Mouse (Mus musculus) regulatory T cell (primary cell): ENCODE measurements around the gene Hist1h2bm.

Experiments
- in situ Hi-C: fragments of 300-600 bp; cut with MboI, MseI; formaldehyde crosslinking; loops from one replicate; pipeline ENCODE4 v1.15.1; 2025; ENCODE audit warnings: high pct_unique_total_duplicates

Gene Hist1h2bm

DNA sequence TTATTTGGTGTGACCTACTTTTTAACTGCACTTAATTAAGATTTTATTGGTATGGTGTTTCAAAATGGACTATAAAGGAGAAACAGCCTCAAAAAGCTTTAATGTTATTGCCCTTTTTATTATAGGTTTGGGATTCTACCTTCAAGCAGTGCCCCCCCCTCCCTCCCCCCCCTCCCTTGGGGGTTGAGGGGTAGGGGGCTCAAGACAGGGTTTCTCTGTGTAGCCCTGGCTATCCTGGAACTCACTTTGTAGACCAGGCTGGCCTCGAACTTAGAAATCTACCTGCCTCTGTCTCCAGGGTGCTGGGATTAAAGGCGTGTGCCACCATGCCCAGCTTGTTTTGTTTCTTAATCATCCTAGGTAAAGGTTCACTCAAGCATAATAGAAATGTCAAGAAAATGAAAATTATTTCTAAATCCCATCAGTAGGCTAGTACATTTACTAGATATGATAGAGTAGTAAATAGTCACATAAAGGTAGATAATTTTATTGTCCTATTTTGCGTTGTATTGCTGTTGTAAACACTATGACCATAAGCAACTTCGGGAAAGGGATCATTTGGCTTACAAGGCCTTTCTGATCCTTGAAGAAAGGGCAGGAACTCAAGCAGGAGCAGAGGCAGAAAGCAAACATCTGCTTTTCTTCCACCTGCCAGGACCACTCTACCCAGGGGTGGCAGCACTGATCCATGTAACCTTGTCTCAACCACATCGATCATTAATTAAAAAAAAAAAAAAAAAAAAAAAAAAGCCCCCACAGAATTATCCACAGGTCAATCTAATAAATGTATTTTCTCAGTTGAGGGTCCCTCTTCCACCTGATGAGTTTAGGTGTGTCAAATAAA is 1.4 kb downstream of the Hist1h2bm start:
- in situ Hi-C loops, result loop anchor here (5.0 kb wide), 2 partner anchors 314 to 1849 kb away; partner anchors contain the start of genes Hist1h2ad, Hist1h2ae, Hist1h2ah and Hist1h2bf

DNA sequence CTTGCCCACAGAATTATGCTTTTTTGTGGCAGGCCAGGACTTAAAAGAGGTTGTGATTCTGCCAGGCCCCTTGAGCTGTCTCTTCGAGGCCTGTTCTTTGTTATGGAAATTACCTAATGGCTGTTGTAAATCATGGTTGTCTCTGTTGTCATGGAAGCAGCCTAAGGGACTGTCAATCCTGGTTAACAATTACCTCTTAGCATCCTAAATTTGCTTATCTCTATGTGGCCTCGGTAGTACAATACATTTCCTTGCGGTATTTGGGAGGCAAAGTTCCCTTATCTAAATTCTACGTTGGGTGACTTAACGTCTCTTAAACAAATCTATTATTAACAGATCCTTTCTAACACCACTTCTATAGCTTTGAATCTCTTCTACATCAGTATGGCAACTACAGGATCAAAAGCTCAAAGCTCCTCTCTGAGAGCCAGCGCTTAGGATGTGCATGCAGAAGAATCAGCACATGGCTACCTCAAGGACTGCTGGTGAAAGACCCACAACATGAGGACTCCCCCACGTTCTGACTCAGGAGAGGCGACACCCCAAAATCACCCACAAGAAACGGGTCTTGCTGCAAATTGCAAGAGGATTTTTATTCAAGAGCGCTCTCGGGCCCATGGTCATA is 6.2 kb downstream of the Hist1h2bm start:
- in situ Hi-C loops, result no loop called here

DNA sequence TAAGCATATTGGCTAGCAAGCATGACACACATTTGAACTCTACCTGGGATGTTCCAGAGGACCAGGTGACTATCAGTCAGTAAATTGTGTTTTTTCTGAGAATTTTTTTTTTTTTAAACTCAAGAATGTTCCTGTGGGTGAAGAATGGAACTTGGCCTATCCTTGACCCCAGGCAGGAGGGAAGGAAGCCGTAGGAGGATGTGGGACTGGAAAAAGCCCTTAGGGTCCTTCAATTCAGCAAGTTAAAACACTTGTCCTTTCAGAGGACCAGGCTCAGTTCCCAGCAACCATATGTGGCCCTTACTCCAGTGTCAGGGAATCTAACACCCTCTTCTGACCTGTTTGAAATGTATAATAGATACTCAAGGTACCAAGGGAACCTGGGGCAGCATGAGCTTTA is 7.7 kb downstream of the Hist1h2bm start:
- in situ Hi-C loops, result no loop called here

DNA sequence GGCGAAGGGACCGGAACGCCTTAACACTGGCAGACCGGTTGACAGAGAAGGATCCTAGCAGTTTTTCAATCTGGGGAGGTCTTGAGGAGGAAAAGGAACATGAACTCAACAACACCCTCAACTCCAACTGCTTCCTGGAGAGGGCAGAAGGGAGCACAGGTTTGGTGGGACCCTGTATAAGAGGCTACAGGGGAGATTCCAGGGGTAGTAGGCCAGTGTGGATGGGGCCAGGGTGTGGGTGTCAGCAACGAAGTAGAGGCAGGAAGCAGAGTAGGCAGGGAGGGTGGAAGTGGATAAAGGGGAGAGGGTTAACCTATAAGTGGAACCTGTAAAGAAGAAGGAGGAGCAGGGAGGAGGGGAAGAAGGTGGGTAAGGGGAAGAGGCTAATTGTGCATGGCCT is 11.6 kb downstream of the Hist1h2bm start:
- in situ Hi-C loops, result no loop called here

DNA sequence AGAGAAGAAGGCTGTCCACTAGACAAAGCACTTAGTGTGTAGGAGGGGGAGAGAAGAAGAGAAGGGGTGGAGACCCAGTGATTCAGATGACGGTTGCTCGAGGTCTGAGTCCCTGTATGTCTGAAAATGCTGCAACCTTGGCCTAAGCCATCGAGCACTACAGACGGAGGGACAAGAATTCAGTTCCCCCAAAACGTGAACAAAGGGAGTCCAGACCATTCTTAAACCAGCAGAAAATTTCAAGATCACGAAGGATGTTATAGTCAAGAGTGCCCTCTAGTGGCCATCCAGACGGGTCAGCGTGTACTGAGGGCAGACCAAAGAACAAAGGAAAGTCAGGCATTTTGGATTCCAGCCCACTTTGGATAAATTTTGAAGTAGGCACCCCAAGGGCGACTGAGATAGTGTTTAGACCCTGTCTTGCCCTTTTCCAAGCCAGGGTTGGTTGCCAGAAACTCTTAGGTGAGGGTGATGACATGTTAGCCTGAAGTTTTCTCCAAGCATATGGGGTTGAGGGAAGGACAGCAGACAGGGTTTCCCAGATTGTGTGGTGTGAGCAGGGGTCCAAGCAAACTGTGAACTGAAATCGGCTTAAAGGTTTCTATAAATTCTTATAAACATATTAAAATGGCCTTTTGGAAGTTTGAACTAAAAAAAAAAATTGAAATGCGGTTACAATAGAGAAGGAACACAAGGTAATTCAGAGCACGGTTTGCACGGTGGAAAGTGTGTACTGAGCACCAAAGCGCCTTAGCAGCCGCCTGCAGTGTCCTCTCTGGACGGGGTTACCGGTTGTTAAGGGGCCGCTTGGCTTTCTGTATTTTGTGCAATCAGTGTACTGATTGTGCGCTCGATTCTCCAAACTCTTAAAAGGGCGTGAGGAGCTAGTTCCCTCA is 12.4 kb downstream of the Hist1h2bm start:
- in situ Hi-C loops, result no loop called here

DNA sequence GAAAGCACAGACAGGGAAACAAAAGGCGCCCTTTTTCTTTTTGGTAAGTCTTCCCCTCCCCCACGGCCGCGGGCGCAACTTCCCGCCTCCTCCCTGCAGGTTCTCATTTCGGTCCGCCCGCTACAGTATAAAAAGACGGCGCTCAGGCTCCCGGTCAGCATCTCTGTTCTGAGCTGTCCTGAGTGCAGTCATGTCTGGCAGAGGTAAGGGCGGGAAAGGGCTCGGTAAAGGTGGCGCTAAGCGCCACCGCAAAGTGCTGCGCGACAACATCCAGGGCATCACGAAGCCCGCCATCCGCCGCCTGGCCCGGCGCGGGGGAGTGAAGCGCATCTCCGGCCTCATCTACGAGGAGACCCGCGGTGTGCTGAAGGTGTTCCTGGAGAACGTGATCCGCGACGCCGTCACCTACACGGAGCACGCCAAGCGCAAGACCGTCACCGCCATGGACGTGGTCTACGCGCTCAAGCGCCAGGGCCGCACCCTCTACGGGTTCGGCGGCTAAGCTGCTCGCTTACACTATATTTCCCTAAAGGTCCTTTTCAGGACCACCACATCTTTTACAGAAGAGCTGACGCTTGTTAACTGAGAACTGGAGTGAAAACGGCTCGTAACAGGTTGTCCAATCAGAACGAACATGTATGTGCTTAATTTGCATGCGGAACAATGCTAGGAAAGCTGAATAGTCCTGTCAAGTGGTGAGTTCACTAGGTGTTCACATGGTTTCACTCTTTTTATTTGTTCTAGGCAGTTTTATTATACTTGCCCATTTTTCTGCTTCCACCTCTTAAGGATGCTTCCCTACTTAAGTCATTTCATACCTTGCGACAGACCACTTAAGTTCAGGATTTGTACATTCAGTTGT is 13.3 kb downstream of the Hist1h2bm start, which contains the start of gene Hist1h4j:
Gene Hist1h4j (plus strand): TSS at position 159 of the 862 bp plus-strand sequence.
- in situ Hi-C loops, result loop anchor here (5.0 kb wide), 1 partner anchor 57 kb away; no protein-coding TSS in a partner anchor

DNA sequence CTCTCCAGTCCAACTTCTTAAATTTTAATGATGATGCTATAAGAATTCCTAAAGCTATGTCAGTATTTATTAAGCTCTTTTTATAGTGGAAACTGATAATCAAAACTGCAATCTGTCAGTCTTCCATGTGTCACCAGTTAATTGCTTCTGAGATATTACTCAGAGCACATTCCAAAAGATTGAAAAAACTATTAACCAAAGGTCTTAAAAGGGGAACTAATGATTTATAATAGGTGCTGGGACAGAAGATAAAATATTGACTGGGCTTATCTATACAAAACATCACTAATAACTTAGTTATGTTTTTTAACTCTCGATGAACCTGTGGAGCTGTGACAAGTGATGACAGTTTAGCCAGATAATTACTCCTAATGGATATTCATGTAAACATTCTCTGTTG is 23.2 kb downstream of the Hist1h2bm start:
- in situ Hi-C loops, result no loop called here

DNA sequence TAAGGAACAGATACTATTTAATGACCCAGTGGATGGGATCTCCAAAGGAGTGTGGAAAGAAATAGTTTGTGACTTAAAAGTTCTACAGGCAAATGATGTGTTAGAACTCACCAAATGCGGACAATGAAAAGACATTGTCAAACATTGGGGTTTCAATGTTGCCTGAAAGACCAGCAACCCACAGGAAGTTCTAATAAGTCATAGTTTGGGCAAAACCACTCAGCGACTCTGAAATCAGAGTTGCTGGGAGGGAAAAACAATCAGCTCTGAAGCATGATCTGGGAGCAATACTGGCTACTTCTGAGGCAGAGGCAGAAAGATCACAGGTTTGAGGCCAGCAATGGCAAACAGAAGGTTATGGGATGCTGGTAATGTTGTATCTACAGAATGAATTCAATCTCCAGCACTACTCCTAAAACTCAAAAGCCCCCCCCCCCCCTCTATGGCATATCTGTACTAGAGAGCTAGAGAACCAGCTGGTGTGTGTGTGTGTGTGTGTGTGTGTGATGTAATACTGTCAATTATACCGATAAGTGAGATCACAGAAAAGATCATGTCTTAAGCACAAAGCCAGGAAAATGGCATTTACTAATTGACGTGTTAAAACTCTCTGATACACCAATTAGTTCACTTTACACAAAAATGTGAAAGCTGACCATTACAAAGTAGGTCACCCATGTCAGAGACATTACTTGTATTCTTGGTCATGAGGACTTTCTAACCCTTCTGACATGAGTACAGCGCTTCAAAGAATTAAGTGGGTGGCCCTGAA is 27.7 kb downstream of the Hist1h2bm start:
- in situ Hi-C loops, result loop anchor here (5.0 kb wide), 1 partner anchor 32 kb away; the partner anchor contains the start of genes Hist1h2ai, Hist1h2bl and Hist1h3h

DNA sequence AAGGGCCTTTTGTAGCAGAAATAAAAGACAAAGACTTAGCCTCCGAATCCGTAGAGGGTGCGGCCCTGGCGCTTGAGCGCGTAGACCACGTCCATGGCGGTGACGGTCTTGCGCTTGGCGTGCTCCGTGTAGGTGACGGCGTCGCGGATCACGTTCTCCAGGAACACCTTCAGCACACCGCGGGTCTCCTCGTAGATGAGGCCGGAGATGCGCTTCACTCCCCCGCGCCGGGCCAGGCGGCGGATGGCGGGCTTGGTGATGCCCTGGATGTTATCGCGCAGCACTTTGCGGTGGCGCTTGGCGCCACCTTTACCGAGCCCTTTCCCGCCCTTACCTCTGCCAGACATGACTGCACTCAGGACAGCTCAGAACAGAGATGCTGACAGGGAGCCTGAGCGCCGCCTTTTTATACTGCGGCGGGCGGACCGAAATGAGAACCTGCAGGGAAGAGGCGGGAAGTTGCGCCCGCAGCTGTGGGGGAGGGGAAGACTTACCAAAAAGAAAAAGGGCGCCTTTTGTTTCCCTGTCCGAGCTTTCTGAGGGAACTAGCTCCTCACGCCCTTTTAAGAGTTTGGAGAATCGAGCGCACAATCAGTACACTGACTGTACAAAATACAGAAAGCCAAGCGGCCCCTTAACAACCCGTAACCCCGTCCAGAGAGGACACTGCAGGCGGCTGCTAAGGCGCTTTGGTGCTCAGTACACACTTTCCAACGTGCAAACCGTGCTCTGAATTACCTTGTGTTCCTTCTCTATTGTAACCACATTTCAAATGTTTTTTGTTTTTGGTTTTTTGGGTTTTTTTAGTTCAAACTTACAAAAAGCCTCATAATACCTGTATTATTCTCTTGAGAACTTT is 28.5 kb downstream of the Hist1h2bm start, which contains the start of gene Hist1h4k:
Gene Hist1h4k (minus strand): TSS at position 347 of the 859 bp plus-strand sequence.
- in situ Hi-C loops, result loop anchor here (5.0 kb wide), 1 partner anchor 33 kb away; the partner anchor contains the start of genes Hist1h2ai, Hist1h2bl and Hist1h3h

DNA sequence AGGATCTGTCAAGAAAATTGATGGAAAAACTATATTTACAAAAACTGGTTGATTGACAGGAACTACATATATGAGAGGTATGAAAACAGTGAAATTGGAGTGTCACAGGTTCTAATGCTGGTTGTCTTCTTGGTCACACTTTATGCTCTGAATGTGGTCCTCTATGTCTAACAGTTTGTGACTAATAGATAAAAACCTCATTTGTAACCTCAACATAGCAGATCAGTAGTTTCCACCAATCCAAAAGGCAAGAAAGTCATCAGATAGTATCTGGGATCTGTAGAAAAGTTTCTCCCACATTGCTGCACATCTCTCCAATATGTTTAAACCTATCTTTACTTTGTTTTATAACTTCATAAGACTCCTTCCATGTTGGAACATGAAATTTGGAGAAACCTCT is 29.6 kb downstream of the Hist1h2bm start:
- in situ Hi-C loops, result loop anchor here (5.0 kb wide), 1 partner anchor 34 kb away; the partner anchor contains the start of genes Hist1h2ai, Hist1h2bl and Hist1h3h

DNA sequence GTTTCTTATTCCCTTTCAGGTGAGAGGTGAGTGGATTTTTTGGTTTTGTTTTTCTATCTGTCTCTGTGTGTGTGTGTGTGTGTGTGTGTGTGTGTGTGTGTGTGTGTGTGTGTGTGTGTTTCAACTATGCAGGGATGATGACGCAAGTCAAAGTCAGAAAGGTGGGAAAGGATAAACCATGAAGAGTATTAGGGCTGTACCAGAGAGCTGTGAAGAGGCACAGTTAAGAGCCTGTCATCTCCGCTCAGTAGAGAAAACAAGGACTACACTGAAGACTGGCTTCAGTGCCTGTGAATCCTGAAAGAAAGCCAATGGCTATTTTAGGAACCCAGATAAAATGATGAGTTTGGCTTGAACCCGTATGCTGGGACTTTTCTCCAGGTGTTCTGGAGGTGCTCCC is 30.0 kb downstream of the Hist1h2bm start:
- in situ Hi-C loops, result loop anchor here (5.0 kb wide), 1 partner anchor 35 kb away; the partner anchor contains the start of genes Hist1h2ai, Hist1h2bl and Hist1h3h

DNA sequence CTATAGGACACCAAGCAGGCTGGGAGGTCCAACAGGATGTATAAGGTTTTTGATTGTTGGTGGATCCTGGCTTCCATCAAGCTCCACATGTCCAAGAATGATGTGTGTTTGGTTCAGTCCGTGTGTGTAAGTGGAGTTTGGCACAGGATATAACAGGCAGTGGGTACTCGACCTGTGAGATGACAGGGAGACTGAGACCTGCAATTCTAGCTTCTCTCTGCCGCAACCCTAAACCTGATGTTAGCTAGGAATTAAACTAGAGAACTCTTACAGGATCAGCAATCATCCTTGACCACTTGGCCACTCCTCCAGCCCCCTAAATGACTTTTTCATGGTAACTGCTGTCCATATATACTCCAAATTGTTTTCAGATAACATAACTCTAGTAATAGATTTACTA is 30.5 kb downstream of the Hist1h2bm start:
- in situ Hi-C loops, result loop anchor here (5.0 kb wide), 1 partner anchor 35 kb away; the partner anchor contains the start of genes Hist1h2ai, Hist1h2bl and Hist1h3h

DNA sequence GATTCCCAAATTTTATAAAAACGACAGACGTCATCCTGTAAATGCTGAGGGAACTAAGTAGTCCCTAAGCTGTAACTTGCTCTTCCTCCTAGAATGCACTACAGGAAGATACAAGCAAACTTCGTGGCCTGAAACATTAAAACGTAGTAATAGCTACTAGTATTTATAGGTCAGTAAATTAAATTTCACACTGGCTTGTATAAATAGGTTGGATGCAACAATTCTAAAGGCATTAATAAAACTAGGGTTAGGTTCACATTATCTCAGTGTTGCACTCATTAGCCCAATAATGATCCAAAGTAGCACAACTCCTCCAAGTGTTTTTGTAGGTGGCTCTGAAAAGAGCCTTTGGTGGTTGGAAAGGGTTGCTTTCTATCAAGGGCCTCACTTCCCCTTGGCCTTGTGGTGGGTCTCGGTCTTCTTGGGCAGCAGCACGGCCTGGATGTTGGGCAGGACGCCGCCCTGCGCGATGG is 31.2 kb downstream of the Hist1h2bm start:
- in situ Hi-C loops, result loop anchor here (5.0 kb wide), 1 partner anchor 36 kb away; the partner anchor contains the start of genes Hist1h2ai, Hist1h2bl and Hist1h3h

DNA sequence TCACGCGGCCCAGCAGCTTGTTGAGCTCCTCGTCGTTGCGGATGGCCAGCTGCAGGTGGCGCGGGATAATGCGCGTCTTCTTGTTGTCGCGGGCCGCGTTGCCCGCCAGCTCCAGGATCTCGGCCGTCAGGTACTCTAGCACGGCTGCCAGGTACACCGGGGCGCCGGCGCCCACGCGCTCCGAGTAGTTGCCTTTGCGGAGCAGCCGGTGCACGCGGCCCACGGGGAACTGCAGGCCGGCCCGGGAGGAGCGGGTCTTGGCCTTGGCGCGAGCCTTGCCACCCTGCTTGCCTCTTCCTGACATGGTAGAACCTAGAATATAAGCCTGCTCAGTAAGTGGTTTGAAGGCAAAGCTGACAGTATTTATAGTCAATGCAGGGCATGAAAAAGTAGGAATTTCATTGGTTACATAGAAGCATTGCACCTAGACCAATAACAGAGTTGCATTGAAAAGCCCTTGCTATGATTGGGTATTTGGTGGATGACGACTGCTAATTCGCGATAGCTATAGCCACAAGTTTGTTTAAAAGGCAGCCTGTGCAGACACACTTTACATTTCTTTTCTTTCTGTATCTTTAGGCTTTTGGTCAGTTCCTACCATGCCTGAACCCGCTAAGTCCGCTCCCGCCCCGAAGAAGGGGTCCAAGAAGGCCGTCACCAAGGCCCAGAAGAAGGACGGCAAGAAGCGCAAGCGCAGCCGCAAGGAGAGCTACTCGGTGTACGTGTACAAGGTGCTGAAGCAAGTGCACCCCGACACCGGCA is 31.9 kb downstream of the Hist1h2bm start, which contains the start of the genes Hist1h2ak and Hist1h2bn:
Gene Hist1h2ak (minus strand): TSS at position 304 of the 762 bp plus-strand sequence.
Gene Hist1h2bn (plus strand): TSS at position 600 of the 762 bp plus-strand sequence.
- in situ Hi-C loops, result loop anchor here (5.0 kb wide), 1 partner anchor 36 kb away; the partner anchor contains the start of genes Hist1h2ai, Hist1h2bl and Hist1h3h

DNA sequence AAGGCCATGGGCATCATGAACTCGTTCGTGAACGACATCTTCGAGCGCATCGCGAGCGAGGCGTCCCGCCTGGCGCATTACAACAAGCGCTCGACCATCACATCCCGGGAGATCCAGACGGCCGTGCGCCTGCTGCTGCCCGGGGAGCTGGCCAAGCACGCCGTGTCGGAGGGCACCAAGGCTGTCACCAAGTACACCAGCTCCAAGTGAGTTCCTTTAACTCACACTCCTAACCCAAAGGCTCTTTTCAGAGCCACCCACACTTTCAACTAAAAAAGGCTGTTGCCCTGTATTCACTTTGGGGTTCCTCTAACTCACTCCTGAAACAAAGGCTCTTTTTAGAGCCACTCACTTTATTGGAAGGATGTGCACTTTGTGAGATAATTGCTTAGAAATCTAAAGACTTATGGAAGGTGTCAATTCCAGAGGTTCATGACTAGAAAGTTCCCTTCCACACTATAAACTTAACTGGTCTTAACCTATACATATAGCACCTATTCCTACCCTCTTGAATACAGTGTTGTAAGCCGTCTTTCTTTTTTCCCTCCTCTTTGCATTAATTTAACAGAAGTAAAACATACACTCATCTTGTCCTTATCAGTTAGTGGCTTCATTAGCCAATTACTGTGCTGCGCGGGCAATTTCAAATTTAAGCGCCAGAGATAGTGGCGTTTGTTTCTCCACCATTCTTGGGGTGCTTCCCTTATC is 32.6 kb downstream of the Hist1h2bm start:
- in situ Hi-C loops, result loop anchor here (5.0 kb wide), 1 partner anchor 37 kb away; the partner anchor contains the start of genes Hist1h2ai, Hist1h2bl and Hist1h3h

DNA sequence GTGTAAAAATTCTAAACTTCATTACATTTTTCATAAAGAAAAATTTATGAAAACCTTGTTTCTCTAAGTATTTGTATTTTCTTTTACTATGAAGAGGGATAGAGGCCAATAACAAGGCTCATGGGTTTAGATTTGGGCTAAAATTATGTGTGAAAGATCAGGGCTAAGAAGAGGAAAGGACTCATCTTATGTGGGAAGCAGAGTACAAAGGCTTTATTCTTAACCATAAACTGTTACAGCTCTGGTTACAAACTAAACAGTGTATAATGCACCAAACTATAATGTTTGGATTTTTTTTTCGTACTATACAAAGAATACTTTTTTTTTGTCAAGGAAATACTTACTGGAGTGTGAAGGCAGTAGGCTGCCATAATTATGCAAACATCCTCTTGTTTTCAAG is 33.9 kb downstream of the Hist1h2bm start:
- in situ Hi-C loops, result no loop called here
